Mouse (Mus musculus) embryonic fibroblast, embryonic 13.5 days (primary cell): Measurements from ENCODE around the gene Rptor. TPM values are rescaled to one million over a fixed set of nuclear protein-coding genes. Genes with fewer than 3 reads are reported as not detected.

Experiments
- H3K27ac ChIP-seq: 2 replicates; pipeline ENCODE4 v1.5.1; 2012; ENCODE audit warnings: low read length, control low read depth, inconsistent platforms; ENCODE audit not compliant: insufficient read depth
- H3K4me1 ChIP-seq: 2 replicates; pipeline ENCODE4 v1.6.1; 2011; ENCODE audit warnings: low read length; ENCODE audit not compliant: control insufficient read depth, insufficient read depth
- H3K4me3 ChIP-seq: 2 replicates; pipeline ENCODE4 v1.5.1; 2011; ENCODE audit warnings: mild to moderate bottlenecking, control low read depth, low read length; ENCODE audit not compliant: insufficient read depth
- CTCF ChIP-seq: IDR thresholded peaks from 2 replicates; pipeline ENCODE4 v1.5.1; 2011; ENCODE audit warnings: mild to moderate bottlenecking, control low read depth, low read length, moderate library complexity, borderline replicate concordance; ENCODE audit not compliant: insufficient read depth
- POLR2A ChIP-seq: IDR thresholded peaks from 2 replicates; pipeline ENCODE4 v1.6.1; 2011; ENCODE audit warnings: low read depth, mild to moderate bottlenecking, control low read depth, low read length, moderate library complexity
- polyA plus RNA-seq: library from polyadenylated mRNA; stranded (reverse); fragments of >200 nt; gene quantifications from 2 replicates; pipeline ENCODE4 v1.2.4, GENCODE M21; 2011; ENCODE audit warnings: low read depth; ENCODE audit not compliant: missing spikeins, insufficient read length

The Rptor gene
- polyA plus RNA-seq, 1 experiment: 31.7 TPM

DNA sequence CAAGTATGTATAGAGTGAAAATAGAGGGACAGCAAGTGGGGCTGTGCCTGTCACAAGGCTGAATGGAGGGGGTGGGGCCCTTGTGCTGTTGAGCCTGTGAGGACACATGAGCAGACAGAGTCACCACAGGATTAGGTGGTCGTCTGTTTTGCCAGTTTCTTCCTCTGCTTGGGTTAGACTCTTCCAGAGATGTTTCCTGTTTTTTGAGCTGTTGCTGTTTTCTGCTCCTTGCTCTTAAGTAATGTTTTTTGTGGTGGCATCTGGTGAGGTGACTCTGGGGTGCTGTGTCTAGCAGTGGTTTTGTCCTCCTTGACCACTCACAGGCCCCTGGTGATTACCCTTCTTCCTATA is 90.2 kb downstream of the Rptor start:
- H3K4me1 ChIP-seq: peaks cover 5% of the 10 kb centered on the region; the same call in 1 of the 2 replicates
- TF ChIP-seq POLR2A (no peak), CTCF (no peak)
- H3K27ac ChIP-seq: no peak overlapping the region
- H3K4me3 ChIP-seq: no peak overlapping the region

DNA sequence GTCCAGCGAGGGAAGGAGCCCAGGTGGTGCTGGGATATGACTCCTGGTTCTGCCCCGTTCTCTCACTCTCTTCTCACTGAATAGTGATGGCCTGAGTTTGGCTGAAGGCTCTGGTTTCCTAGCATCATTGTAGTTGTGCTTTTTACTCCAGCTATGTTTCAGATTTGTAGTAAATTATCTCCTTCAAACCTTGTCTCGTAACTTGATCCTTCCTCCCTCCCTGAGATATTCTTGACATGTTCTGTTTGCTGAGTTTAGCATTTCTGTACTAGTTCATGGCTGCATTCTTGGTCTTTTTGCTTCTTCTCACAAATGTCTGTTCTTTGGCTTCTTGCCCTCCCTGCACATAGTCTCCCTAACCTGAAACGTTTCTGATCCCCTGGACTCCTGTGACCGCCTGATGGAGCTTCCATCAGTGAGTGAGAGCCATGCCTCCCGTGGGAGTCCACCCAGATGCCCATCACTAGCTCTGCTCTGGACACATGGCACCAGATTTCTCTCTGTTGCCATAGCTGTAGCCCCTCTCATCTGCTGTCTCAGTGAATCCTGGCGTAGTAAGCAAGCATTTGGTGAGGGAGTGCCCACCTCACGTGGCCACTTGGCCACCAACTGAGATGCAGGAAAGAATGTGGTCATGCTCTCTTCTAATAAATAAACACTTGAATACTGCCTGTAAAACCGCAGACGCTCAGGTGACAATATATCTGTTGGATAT is 91.6 kb downstream of the Rptor start:
- H3K4me1 ChIP-seq: peaks cover 5% of the 10 kb centered on the region; the same call in 1 of the 2 replicates
- H3K4me3 ChIP-seq: no peak overlapping the region
- H3K27ac ChIP-seq: no peak overlapping the region
- no peak for TF ChIP-seq CTCF
- TF ChIP-seq POLR2A: no peak

DNA sequence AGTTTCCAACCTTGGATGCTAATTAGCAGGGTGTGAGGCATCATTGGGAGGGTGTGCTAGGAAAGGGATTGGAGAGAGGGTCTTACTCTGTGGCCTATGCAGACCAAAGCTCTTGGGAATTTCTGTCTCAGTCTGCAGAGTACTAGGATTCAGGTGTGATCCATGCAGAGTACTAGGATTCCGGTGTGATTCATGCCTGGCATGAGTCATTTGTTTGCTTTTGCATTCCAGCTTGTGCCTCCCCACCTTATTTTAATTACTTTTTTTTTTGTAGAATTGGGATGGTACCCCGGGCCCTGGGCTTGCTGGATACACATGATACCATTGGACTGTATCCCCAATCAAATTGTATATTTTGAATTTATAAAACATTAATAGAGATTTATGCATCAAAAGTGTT is 93.7 kb downstream of the Rptor start:
- TF ChIP-seq CTCF: no peak
- no peak for TF ChIP-seq POLR2A
- Histone ChIP-seq H3K27ac (no peak overlapping the region), H3K4me3 (no peak overlapping the region), H3K4me1 (peaks cover 5% of the 10 kb centered on the region; the same call in 1 of the 2 replicates)

DNA sequence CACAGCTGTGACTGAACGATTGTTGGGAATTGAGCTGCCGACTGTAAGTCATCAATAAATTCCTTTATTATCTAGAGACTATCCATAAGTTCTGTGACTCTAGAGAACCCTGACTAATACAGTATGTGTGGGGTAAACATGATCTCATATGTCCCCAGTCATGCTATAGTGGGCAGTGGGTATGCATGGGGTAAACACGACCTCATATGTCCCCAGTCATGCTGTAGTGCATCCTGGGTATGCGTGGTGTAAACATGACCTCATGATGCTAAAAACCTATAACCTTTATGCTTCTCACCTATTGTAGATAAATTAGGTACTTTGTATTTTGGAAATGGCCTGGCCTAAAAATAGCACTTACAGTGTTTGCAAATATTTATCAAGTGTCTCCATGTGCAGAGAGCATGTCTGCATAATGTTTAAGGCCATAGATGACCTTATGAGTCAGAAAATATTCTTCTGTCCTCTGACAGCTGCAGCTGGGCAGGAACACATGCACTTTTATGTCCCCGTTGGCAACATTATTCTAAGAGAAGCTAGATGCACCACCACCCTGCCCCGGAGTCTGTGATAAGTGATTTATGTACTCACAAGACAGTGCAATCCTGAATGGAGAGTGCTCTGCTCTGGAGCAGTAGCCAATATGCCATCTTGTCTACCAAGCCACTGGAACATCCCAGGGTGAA is 102.8 kb downstream of the Rptor start:
- Histone ChIP-seq H3K4me3 (no peak overlapping the region), H3K4me1 (peaks cover 6% of the 10 kb centered on the region)
- no peak for TF ChIP-seq POLR2A
- no peak for TF ChIP-seq CTCF

DNA sequence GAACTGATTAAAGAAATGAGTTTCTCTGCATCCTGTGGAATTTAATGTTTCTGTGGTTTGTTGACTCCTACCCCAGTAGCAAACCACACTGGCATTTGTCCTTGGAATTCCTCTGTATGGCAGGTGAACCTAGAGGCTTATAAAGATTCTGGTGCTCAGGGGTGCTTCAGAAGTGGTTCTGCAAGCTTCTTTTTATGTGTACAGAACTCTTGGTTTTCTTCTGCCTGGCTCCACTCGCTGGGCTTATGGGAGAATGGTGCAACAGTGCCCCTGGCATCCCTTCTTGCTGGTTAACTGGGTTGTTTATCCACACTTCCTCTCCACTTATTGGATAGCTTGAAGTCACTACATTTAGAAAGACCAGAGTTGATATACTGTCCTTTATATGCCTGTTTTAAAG is 104.6 kb downstream of the Rptor start:
- TF ChIP-seq CTCF: no peak
- TF ChIP-seq POLR2A: no peak
- Histone ChIP-seq H3K27ac (no peak overlapping the region), H3K4me3 (no peak overlapping the region), H3K4me1 (peaks cover 6% of the 10 kb centered on the region)

More for the DNA sequence above, 102.8 kb downstream of the Rptor start:
- no peak overlapping the region for H3K27ac ChIP-seq

DNA sequence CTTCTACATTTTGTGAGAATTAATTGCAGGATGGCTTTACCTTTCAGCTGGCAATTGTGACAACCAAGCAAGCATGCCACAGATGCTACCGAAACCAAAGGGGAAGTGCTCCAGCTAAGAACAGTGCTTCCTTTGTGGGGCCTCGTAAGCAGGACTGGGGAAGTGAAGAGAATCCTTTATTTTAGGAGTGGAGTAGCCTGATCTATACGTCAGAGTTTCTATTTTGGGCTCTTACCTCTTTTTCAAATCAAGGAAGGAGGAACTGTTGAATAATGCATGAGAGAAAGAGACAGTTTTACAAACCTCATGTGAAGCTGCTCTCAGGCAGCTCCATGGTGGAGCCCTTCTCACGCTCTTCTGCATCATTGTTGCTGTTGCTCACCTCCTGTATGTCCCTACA is 106.5 kb downstream of the Rptor start:
- Histone ChIP-seq H3K27ac (no peak overlapping the region), H3K4me1 (peaks cover 6% of the 10 kb centered on the region), H3K4me3 (no peak overlapping the region)
- TF ChIP-seq POLR2A: no peak
- no peak for TF ChIP-seq CTCF

DNA sequence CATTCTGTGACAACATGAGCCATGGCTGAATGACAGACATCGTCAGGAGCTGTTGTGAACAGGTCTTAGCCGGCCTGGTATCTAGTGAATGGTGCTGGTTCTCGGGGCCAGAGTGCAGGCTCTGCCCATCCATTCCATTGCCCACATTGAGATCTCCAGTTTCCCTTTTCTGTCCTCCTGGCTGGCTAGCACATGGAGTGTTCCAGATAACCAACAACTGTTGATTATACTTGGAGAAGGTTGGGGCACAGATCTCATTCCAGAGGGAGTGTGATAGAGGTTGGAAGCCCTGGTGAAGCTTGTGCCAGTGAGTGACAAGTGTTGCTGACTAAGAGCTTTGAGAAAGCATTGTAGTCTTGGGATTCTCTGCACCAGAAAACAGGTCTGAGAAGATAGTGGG is 107.6 kb downstream of the Rptor start:
- H3K27ac ChIP-seq: no peak overlapping the region
- TF ChIP-seq POLR2A: no peak
- no peak for TF ChIP-seq CTCF
- peaks cover 6% of the 10 kb centered on the region for H3K4me1 ChIP-seq

DNA sequence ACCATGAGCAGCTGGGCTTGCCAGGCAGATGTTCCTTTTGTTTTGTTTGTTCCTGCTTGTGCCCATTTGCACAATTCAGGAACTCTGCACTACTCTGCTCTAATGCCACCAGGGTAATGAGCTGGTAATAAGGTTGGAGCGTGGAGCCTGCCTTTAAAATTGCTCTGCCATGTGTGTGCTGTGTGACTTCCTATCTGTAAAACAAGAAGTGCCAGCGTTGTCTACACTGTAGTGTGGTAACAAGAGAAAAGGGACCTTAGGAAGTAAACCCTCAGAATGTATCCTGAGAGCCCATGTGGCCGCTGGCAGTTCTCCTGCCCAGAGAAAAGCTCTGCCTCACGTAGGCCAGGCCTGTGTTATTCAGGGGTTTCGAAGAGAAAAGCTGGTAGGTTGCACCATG is 108.1 kb downstream of the Rptor start:
- Histone ChIP-seq H3K4me3 (no peak overlapping the region), H3K4me1 (peaks cover 6% of the 10 kb centered on the region), H3K27ac (no peak overlapping the region)
- TF ChIP-seq CTCF: no peak

More for the DNA sequence above, 107.6 kb downstream of the Rptor start:
- H3K4me3 ChIP-seq: no peak overlapping the region

DNA sequence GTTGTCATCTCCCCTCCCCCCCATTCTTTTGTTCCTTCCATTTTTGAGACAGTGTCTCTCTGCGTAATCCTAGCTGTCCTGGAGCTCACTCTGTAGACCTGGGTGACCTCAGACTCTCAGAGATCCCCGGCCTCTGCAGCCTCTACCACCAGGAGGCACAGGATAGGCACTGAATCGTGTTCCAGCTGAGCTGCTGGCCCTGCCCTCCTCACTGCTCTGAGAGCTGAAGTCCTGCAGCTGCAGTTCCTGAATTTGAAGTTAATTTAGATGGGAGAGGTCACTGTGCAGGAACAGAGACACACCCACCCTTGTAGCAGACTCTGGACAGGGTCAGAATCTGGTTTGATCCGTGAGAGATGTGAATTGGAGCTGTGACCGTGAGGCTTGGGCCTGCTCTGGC is 112.7 kb downstream of the Rptor start:
- TF ChIP-seq CTCF (no peak), POLR2A (no peak)
- no peak overlapping the region for H3K27ac ChIP-seq
- peaks cover 5% of the 10 kb centered on the region for H3K4me1 ChIP-seq
- no peak overlapping the region for H3K4me3 ChIP-seq

DNA sequence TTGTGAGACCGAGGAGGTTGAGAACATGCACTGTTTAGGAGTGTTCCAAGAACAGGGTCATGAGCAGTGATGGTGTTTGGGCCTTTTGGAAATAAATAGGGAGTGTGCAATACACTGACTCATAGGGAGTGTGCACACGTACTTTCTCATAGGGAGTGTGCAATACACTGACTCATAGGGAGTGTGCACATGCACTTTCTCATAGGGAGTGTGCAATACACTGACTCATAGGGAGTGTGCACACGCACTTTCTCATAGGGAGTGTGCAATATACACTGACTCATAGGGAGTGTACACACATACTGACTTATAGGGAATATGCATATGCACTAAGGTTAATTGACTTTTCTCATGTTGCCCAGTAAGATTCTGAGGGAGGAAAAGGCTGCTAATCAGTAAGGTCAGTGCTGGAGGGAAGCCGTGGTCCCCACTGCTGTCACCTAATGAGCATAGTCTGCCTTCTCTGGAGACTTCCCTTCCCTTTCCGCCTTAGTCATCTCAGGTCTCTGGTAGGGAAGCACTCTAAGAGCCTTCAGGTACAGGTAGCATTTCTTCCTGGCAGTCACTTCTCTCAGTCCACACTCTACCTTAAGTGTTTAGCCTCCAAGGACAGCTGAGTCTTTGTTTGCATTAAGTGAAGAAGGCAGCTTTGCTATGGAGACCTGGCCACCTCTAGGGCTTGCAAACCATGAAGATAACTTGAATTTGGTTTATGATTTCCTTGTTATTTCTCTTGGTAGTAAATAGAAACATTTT is 113.3 kb downstream of the Rptor start:
- TF ChIP-seq CTCF (no peak), POLR2A (no peak)
- Histone ChIP-seq H3K4me3 (no peak overlapping the region), H3K4me1 (peaks cover 7% of the 10 kb centered on the region), H3K27ac (no peak overlapping the region)
